Mouse (Mus musculus) hindbrain, embryonic 15.5 days (tissue): Measurements from ENCODE around the gene Rab37. TPM values are rescaled to one million over a fixed set of nuclear protein-coding genes. Genes with fewer than 3 reads are reported as not detected.

Experiments
- ATAC-seq: fragments of 200-750 bp; cut with Nextera tagmentation; 2 replicates; pipeline ENCODE4 v1.8.0; 2017; ENCODE audit warnings: low read depth, moderate number of reproducible peaks, moderate TSS enrichment; ENCODE audit not compliant: low FRiP score
- H3K27ac ChIP-seq: fragments of 300-500 bp; sonication (generic); replicated peaks from 2 replicates; pipeline ENCODE4 v1.5.1; 2015; ENCODE audit warnings: mild to moderate bottlenecking, inconsistent platforms
- H3K27me3 ChIP-seq: fragments of 300-500 bp; sonication (generic); 2 replicates; pipeline ENCODE4 v1.6.1; 2015; ENCODE audit warnings: control low read depth, inconsistent platforms
- H3K36me3 ChIP-seq: fragments of 300-500 bp; sonication (generic); 2 replicates; pipeline ENCODE4 v1.6.1; 2015; ENCODE audit warnings: control low read depth, inconsistent platforms
- H3K4me1 ChIP-seq: fragments of 300-500 bp; sonication (generic); replicated peaks from 2 replicates; pipeline ENCODE4 v1.6.1; 2015; ENCODE audit warnings: control low read depth, inconsistent platforms
- H3K4me2 ChIP-seq: fragments of 300-500 bp; sonication (generic); 2 replicates; pipeline ENCODE4 v1.6.1; 2015; ENCODE audit warnings: moderate library complexity, mild to moderate bottlenecking, inconsistent platforms
- H3K4me3 ChIP-seq: fragments of 300-500 bp; sonication (generic); 2 replicates; pipeline ENCODE4 v1.5.1; 2015; ENCODE audit warnings: mild to moderate bottlenecking, inconsistent platforms
- H3K9ac ChIP-seq: fragments of 300-500 bp; sonication (generic); 2 replicates; pipeline ENCODE4 v1.6.1; 2015; ENCODE audit warnings: inconsistent platforms
- H3K9me3 ChIP-seq: fragments of 300-500 bp; sonication (generic); 2 replicates; pipeline ENCODE4 v1.6.1; 2016; ENCODE audit warnings: control low read depth, inconsistent platforms
- WGBS: fragments of 180-500 bp; shearing (Covaris S2); methylation state at CpG from one replicate; pipeline ENCODE4 v1.1.7; 2015; 5-methylcytosine and 5-hydroxymethylcytosine counted together
- polyA plus RNA-seq: library from polyadenylated mRNA; unstranded; fragments of >200 nt; fragmentation: Nextera tagmentation; extraction: Ambion mirVana; gene quantifications from 2 replicates; pipeline ENCODE4 v1.2.1, GENCODE M21; 2015

The Rab37 gene
- polyA plus RNA-seq, 1 experiment from 2014 or later = 0.77 TPM

DNA sequence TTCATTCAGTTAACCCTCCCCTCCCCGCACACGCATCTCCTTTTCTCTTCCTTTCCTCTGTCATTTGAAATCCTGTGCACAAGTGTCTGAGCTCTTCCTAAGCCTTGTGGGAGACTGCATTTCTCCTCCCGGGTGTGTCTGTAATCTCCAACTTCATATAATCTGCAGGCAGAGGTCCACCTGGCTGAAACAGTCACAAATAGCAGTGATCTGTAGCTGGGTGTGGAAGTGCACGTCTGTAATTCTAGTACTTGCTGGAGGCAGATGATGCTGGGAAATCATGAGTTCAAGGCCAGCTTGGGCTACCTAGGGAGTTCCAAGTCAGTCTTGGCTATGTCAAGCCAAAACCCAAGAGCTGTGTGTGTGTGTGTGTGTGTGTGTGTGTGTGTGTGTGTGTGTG is 909 bp downstream of the Rab37 start:
- Histone ChIP-seq H3K9ac (no peak overlapping the region), H3K27me3 (peaks cover 31% of the 10 kb centered on the region), H3K4me2 (peak overlapping the region; percentile 59), H3K36me3 (no peaks in the 10 kb centered on the region), H3K9me3 (no peaks in the 10 kb centered on the region), H3K4me3 (peak overlapping the region; percentile 30; the same call in 1 of the 2 replicates), H3K27ac (no peak overlapping the region), H3K4me1 (peaks cover 12% of the 10 kb centered on the region)
- ATAC-seq = no peak
- 18% methylated on average over 4 of the region's 4 CpGs for WGBS

DNA sequence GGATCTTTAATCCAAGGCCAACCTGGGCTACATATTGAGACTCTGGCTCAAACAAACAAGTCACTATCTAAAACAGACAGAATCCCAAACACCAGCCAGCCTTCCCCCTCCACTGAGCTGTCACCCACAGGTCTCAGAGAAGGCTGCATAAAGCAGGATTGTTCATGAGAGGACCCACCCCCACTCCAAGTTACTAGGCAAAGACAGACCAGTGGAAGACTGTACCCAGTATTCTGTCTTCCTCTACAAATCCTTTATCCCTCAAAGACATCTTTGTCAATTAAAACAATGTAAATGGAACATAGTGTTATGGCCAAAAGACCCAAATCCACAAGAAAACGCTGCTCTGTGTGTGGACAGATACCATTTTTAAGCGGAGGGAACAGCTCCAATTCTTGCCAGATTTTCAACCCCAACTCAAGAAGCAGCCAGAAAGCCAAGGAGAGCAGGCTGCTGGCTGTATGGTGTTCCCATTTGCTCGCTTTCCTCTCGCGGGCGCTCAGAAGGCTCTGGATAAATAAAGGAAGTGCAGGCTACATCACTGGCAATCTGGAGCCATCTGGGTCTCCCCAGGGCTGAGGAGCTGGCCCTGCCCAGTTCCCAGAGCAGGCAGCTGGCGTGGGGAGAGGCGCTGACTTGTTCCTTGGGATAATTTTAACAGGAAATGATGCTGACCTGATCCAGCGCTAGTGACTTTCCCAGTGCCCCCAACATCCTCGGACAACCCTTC is 7.1 kb downstream of the Rab37 start:
- no peaks in the 10 kb centered on the region for H3K4me1 ChIP-seq
- WGBS = 66% methylated on average over 10 of the region's 10 CpGs
- no peak overlapping the region for H3K27ac ChIP-seq
- no peak overlapping the region for H3K9ac ChIP-seq
- no peak for ATAC-seq
- no peaks in the 10 kb centered on the region for H3K9me3 ChIP-seq
- H3K4me2 ChIP-seq = no peak overlapping the region
- H3K36me3 ChIP-seq = no peaks in the 10 kb centered on the region
- no peak overlapping the region for H3K4me3 ChIP-seq
- no peaks in the 10 kb centered on the region for H3K27me3 ChIP-seq

DNA sequence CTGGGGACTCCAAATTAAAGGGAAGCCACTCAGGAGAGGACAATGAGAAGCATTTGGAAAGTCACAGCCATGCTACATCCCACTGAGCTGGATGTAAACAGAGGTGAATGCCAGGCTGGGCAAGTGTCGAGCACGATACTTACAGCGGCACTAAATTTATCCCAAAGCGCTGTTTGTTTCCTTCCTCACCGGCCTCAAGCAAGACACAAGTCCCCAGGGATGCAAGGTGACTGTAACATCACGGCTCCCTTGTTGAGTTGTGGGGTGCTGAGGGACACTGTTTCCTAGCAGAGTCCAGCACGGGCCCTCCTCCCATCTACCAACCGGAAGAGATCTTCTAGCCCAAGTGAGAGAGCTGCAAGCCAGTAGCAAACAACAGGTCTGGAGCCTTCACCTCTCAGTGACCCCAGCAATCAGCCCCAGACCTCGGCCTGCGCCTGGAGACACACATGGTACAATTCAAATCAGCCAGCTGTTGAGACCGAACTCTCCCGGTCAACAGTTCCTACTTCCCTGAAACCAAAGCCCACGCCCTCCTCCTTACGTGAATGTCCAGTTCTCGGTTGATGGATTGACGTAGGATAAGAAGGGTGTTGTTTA is 8.1 kb downstream of the Rab37 start:
- Histone ChIP-seq H3K9ac (no peak overlapping the region), H3K4me1 (no peaks in the 10 kb centered on the region), H3K27ac (no peak overlapping the region), H3K9me3 (no peaks in the 10 kb centered on the region), H3K36me3 (no peaks in the 10 kb centered on the region), H3K4me3 (no peak overlapping the region), H3K27me3 (no peaks in the 10 kb centered on the region), H3K4me2 (no peak overlapping the region)
- ATAC-seq = no peak
- WGBS = 67% methylated on average over 16 of the region's 16 CpGs

DNA sequence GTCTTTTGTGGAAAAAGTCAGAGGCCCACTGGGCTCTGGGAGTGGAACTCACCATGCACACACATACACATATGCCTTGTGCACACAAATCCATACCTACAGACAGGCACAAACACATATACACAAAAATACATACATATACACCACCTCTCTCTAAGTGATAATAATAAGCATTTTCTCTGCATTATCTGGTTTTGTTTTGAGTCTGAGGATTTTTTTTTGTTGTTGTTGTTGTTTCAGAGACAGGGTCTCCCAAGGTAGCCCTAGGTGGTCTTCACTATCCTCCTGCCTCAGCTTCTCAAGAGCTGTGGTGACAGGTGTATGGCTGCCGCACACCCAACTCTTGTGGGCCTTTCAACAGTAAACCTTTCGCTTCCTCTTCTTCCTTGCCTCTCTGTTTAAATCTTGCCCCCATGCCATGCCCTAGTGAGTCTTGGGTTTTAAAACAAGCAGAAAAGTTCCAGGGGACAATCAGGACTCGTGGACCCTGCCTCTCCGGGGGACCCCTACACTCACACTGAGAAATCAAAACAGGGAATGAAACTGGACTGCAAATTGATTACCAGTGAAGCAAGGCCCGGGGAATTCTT is 8.9 kb downstream of the Rab37 start:
- no peak for ATAC-seq

DNA sequence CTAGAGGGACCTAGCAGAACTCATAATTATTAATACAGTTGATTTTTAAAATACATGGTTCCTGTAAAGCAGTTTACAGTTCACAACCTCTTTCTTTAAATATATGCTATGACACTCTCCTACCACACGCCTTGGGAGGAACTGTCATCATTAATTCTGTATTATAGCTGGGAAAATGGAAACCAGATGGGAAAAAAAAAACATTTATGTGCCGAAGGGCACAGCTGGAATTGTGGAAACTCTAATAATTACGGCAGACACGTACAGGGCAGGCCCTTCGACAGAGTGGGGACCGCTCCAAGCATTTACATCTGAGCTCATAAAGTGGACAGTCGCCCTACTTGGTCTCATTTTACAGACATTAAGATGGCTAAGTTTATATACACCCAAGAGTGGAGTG is 9.5 kb downstream of the Rab37 start:
- no peak overlapping the region for H3K4me3 ChIP-seq
- no peaks in the 10 kb centered on the region for H3K36me3 ChIP-seq
- H3K9ac ChIP-seq = no peak overlapping the region
- ATAC-seq = no peak
- H3K4me1 ChIP-seq = no peaks in the 10 kb centered on the region
- no peaks in the 10 kb centered on the region for H3K27me3 ChIP-seq
- H3K27ac ChIP-seq = no peak overlapping the region
- 65% methylated on average over 7 of the region's 7 CpGs for WGBS
- H3K9me3 ChIP-seq = no peaks in the 10 kb centered on the region
- H3K4me2 ChIP-seq = no peak overlapping the region

More for the DNA sequence above, 8.9 kb downstream of the Rab37 start:
- Histone ChIP-seq H3K27me3 (no peaks in the 10 kb centered on the region), H3K4me2 (no peak overlapping the region), H3K9me3 (no peaks in the 10 kb centered on the region), H3K27ac (no peak overlapping the region), H3K4me1 (no peaks in the 10 kb centered on the region), H3K4me3 (no peak overlapping the region), H3K9ac (no peak overlapping the region), H3K36me3 (no peaks in the 10 kb centered on the region)
- WGBS = 88% methylated on average over 5 of the region's 5 CpGs

DNA sequence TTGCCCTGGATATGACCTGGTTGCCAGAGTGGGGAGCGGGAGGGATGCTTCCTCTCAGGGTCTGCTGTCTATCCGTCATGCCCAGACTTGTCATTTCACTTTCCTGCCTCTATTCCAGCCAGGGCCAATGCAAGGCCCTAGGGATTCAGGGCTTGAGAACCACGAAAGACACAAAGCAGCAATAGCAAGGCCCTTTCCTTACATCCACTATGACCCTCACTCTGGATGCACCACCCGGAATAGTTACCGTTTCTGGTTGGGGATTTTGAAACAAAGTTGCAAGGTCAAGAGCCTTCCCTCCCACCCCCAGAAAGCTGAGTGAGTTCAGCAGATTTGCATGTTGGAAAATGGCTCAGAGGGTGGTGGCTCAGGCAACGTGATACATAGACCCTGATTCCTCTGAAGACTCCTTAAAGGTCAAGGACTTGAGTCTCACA is 10.4 kb downstream of the Rab37 start:
- ATAC-seq = no peak
- Histone ChIP-seq H3K4me2 (no peak overlapping the region), H3K4me3 (no peak overlapping the region), H3K9me3 (no peaks in the 10 kb centered on the region), H3K36me3 (no peaks in the 10 kb centered on the region), H3K27ac (no peak overlapping the region), H3K4me1 (no peaks in the 10 kb centered on the region), H3K27me3 (no peaks in the 10 kb centered on the region), H3K9ac (no peak overlapping the region)
- 69% methylated on average over 6 of the region's 6 CpGs for WGBS

DNA sequence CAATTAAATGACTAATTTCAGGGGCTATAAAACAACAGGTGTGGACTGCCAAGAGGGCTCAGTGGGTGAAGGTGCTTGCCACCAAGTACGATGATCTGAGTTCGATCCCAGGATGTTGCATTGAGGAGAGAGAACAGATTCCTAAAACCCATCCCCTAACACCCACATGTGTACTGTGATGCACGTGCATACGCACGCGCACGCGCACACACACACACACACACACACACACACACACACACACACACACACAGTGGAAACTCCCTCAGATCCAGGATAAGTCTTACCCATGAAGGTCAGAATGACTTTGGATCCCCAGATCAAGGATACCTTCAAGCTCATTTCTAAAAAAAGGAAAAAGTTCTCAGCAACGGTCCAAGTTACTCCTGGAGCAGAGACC is 10.9 kb downstream of the Rab37 start:
- Histone ChIP-seq H3K9ac (no peak overlapping the region), H3K27me3 (no peaks in the 10 kb centered on the region), H3K4me1 (no peaks in the 10 kb centered on the region), H3K4me2 (no peak overlapping the region), H3K27ac (no peak overlapping the region), H3K4me3 (no peak overlapping the region), H3K9me3 (no peaks in the 10 kb centered on the region), H3K36me3 (no peaks in the 10 kb centered on the region)
- ATAC-seq = no peak
- WGBS = 94% methylated on average over 9 of the region's 9 CpGs

DNA sequence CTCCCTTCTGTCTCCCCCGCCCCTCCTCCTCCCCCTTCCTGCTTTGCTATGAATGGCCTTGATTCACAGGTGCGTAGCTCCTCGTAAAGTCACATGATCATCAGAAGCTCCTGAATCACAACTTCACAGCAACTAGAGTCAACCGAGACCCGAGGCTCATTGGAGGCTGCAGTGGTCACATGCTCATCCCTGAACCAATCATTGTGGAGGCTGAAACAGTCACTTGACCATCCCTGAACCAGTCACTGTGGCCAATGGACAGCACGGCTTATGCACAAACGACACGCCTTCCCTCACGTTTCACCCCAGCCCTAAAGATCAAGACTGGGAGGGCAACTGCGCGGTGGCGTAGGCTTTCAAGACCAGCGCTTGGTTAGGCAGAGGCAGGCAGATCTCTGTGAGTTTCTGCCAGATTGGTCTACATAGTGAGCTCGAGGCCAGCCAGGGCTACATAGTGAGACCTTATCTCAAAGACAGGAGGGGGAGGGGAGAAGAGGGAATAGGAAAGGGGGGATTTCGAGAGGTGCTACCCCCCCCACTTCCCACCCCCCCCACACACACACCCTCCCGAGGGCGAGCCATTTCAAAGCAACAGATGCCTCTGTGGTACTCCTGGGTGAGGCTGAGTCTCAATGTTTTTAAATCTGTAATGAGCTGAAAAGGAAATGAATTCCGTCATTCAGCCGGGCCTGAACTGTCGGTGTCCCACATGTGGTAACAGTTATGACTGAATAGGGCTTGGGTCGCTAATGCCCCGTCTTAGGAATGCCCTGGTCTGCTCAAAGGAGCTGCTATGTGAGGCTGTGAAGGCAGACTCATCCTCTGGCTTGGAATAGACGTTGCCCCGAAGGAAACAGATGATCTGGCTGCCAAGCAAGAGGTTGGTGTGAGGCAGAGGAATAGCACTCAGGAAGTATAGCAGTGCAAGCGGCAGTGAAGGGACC is 12.5 kb downstream of the Rab37 start:
- H3K27ac ChIP-seq = no peak overlapping the region
- ATAC-seq = no peak
- no peaks in the 10 kb centered on the region for H3K27me3 ChIP-seq
- H3K9ac ChIP-seq = no peak overlapping the region
- WGBS = 89% methylated on average over 25 of the region's 25 CpGs
- H3K4me2 ChIP-seq = no peak overlapping the region
- no peaks in the 10 kb centered on the region for H3K36me3 ChIP-seq
- H3K9me3 ChIP-seq = no peaks in the 10 kb centered on the region
- peaks cover 8% of the 10 kb centered on the region for H3K4me1 ChIP-seq
- H3K4me3 ChIP-seq = no peak overlapping the region

DNA sequence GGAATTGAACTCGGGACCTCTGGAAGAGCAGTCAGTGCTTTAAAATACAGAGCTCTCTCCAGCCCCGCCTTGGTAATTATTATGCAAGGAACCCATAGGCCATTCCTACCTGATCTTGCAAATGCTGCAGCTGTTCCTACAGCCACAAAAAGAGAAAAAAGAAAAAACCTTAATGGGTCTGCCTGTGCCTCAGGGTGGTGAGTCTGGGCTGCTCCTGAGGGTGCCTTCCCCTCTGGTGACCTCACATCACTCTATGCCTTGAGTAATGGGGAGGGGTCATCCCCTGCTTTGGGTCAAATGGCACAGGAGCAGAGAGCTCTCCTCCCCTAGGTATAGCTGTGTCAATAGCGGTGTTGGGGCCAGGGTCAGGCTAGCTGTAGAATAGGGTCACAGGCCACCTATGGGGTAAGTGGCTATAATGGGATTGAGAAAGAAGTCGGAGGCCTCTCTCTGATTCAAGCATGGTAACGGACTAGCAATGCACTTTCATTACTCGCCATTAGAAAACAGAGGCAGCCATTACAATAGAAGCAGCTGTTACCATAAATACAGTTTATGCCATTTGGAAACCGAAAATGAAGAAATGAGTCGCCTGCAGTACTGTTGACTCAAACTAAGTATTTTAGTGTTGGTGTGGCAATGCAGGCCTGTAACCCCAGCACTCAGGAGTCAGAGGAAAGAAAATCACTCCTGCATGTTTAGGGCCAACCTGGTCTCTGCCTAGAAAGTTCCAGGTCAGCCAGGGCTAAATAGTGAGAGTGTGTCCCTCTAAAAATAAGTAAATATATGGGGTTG is 13.7 kb downstream of the Rab37 start:
- Histone ChIP-seq H3K4me2 (no peak overlapping the region), H3K27me3 (no peaks in the 10 kb centered on the region), H3K9ac (no peak overlapping the region), H3K27ac (no peak overlapping the region), H3K9me3 (no peaks in the 10 kb centered on the region), H3K4me3 (no peak overlapping the region), H3K36me3 (no peaks in the 10 kb centered on the region), H3K4me1 (peaks cover 8% of the 10 kb centered on the region)
- 69% methylated on average over 8 of the region's 8 CpGs for WGBS
- ATAC-seq = no peak

DNA sequence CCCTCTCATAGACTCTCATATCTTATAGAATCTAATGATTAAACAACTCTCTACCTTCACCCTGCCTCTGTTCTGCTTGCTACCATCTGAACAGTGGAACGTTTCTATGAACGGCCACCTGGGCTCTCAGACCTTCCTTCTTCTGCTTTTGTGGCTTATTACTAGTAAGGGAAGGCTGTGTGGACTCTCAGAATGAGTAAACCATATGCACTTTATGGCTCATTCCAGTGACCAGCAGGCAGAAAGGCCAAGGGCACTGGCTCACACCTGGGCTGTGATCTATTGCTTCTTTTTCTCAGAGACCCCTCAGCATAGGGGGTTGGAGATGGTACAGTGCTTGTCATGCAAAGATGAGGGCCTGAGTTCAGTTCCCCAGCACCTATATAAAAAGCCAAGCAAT is 15.4 kb downstream of the Rab37 start:
- no peak overlapping the region for H3K27ac ChIP-seq
- no peaks in the 10 kb centered on the region for H3K27me3 ChIP-seq
- WGBS = 91% methylated on average over 2 of the region's 2 CpGs
- no peak overlapping the region for H3K9ac ChIP-seq
- no peak for ATAC-seq
- peaks cover 8% of the 10 kb centered on the region for H3K4me1 ChIP-seq
- H3K4me2 ChIP-seq = no peak overlapping the region
- H3K4me3 ChIP-seq = no peak overlapping the region
- no peaks in the 10 kb centered on the region for H3K36me3 ChIP-seq
- H3K9me3 ChIP-seq = no peaks in the 10 kb centered on the region

DNA sequence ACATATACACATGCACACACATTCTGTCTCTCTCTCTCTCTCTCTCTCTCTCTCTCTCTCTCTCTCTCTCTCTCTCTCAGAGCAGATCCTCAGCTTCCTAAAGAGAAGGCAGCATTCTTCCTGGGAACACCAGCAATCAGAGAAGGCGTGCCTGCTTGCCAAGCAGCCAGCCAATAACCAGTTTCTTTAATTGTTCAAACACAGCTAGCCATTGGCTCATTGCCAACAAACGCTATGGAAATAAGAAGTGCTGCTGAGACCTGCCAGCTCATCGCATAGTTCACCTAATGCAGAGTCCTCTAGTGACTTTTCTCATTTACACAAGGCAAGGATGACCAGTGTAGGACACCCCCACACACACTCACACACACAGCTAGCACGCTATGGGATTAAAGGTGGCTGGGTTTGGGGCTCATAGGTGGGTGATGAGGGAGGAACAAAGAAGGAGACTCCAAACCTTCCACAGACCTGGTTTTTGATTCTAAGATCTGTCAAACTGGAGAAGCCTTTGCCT is 16.2 kb downstream of the Rab37 start:
- 33% methylated on average over 4 of the region's 4 CpGs for WGBS
- no peak for ATAC-seq

More for the DNA sequence above, 16.2 kb downstream of the Rab37 start:
- peaks cover 8% of the 10 kb centered on the region for H3K4me1 ChIP-seq
- no peaks in the 10 kb centered on the region for H3K9me3 ChIP-seq
- 0 out of 2 replicates have a peak overlapping the region, but pooled peaks have one; percentile 26 for H3K27ac ChIP-seq
- H3K9ac ChIP-seq = no peak overlapping the region
- H3K27me3 ChIP-seq = no peaks in the 10 kb centered on the region
- no peak overlapping the region for H3K4me3 ChIP-seq
- H3K36me3 ChIP-seq = no peaks in the 10 kb centered on the region
- no peak overlapping the region for H3K4me2 ChIP-seq
